Mouse (Mus musculus) limb, embryonic 10.5 days (tissue): ENCODE measurements around the gene Pes1. TPM values are rescaled to one million over a fixed set of nuclear protein-coding genes. Genes with fewer than 3 reads are reported as not detected.

Experiments
- polyA plus RNA-seq: library from polyadenylated mRNA; unstranded; fragments of >200 nt; fragmentation: Nextera tagmentation; extraction: Ambion mirVana; gene quantifications from 2 replicates; pipeline ENCODE4 v1.2.1, GENCODE M21; 2016

Pes1 gene
- polyA plus RNA-seq, 1 experiment from 2014 or later = 106 TPM

Other genes starting within 250 kb of the Pes1 start
- gene Osbp2, start 100.1 kb upstream of the Pes1 start, polyA plus RNA-seq = 0.23 and 0.34 TPM in 2 replicates
- gene 4921536K21Rik, start 68.9 kb upstream of the Pes1 start, polyA plus RNA-seq = 0.67 and 0.70 TPM in 2 replicates
- gene Dusp18, start 68.7 kb upstream of the Pes1 start, polyA plus RNA-seq = 12.9 and 17.0 TPM in 2 replicates
- 2.5 and 2.6 TPM in 2 replicates for gene Slc35e4, start 49.3 kb upstream of the Pes1 start, polyA plus RNA-seq
- gene Tcn2, start 31.8 kb upstream of the Pes1 start, polyA plus RNA-seq = 19.5 and 23.9 TPM in 2 replicates
- 0.13 and 0.25 TPM in 2 replicates for gene 4930556J24Rik, start 12.8 kb downstream of the Pes1 start, polyA plus RNA-seq
- gene Gal3st1, start 19.7 kb downstream of the Pes1 start, polyA plus RNA-seq = 0.55 and 1.8 TPM in 2 replicates
- gene Sec14l4, start 67.5 kb downstream of the Pes1 start, polyA plus RNA-seq = 0.06 TPM in 1 of 2 replicates, not detected in the other
- not detected in 2 replicates for gene Sec14l3, start 100.9 kb downstream of the Pes1 start, polyA plus RNA-seq
- 12.5 and 16.2 TPM in 2 replicates for gene Mtfp1, start 131.5 kb downstream of the Pes1 start, polyA plus RNA-seq
- gene Sec14l2, start 159.4 kb downstream of the Pes1 start, polyA plus RNA-seq = 1.5 and 2.7 TPM in 2 replicates
- 16.3 and 23.3 TPM in 2 replicates for gene Rnf215, start 171.2 kb downstream of the Pes1 start, polyA plus RNA-seq
- 7.9 and 9.4 TPM in 2 replicates for gene Ccdc157, start 196.3 kb downstream of the Pes1 start, polyA plus RNA-seq
- gene Sf3a1, start 196.4 kb downstream of the Pes1 start, polyA plus RNA-seq = 101 and 105 TPM in 2 replicates
- 27.4 and 37.4 TPM in 2 replicates for gene Tbc1d10a, start 222.8 kb downstream of the Pes1 start, polyA plus RNA-seq